Mouse (Mus musculus): Measurements from ENCODE around the gene Cd24a. TPM values are rescaled to one million over a fixed set of nuclear protein-coding genes. Genes with fewer than 3 reads are reported as not detected.

Cd24a gene
- total RNA-seq (2012; rRNA removed) (469 and 899 TPM in 2 replicates), total RNA-seq (2014; rRNA removed) (2,721 and 2,766 TPM in 2 replicates), polyA plus RNA-seq (2012; ENCODE audit: insufficient read length, low read depth) (1,820 and 2,120 TPM in 2 replicates)

- DNase-seq (ENCODE audit: extremely low read depth) = no peak
- Histone ChIP-seq H3K79me2 (replicated peaks; ENCODE audit: control insufficient read depth, extremely low read depth, insufficient read depth, poor library complexity, severe bottlenecking) (peaks cover 39% of the 10 kb centered on the region), H3K27ac (ENCODE audit: insufficient read depth, low read depth) (peak within 1 kb of the TSS; percentile 80), H3K9ac (ENCODE audit: insufficient read depth, low read depth) (peak within 1 kb of the TSS; percentile 88), H3K4me2 (ENCODE audit: insufficient read depth, low read depth, poor library complexity, severe bottlenecking) (peak within 1 kb of the TSS; percentile 69), H3K9me3 (replicated peaks; ENCODE audit: low read length) (peaks cover 2% of the 10 kb centered on the region), H3K4me3 (replicated peaks in 1 of 3; ENCODE audit: low read depth in 2 of 3, low read length in 2 of 3, poor library complexity in 1 of 3) (peak within 1 kb of the TSS; percentile 68 to 96 (median 95)), H3K27me3 (replicated peaks) (no peaks in the 10 kb centered on the region), H3K36me3 (replicated peaks in 1 of 2; ENCODE audit: control insufficient read depth in 1 of 2, insufficient read depth in 1 of 2, low read length in 1 of 2) (peaks cover 10 to 20% of the 10 kb centered on the region in 2 experiments), H3K4me1 (ENCODE audit: control insufficient read depth in 1 of 2, insufficient read depth in 2 of 2) (peaks cover 7 to 39% of the 10 kb centered on the region in 2 experiments; a peak in 3 of 4 replicates)
- in situ Hi-C loops (cut with MboI; ENCODE audit: low pct_ligation_motif_present, low pct_unique_long_range_greater_than_20kb, low sequenced_read_pairs) = loop anchor here (5.0 to 10.0 kb wide), 3 partner anchors 164 to 487 kb away; no protein-coding TSS in a partner anchor
- dilution Hi-C loops (cut with MboI; ENCODE audit: extremely low pct_ligation_motif_present, extremely low pct_unique_long_range_greater_than_20kb, low sequenced_read_pairs) = no loop called here
- no peak for TF ChIP-seq USF2 (conservative IDR thresholded peaks at IDR 0.05; ENCODE audit: low read depth, low read length)
- peak; percentile 76; the same call in 1 of the 2 replicates for TF ChIP-seq MAX (IDR thresholded peaks at IDR 0.05; ENCODE audit: low read length)
- TF ChIP-seq TCF12 (IDR thresholded peaks at IDR 0.05; ENCODE audit: low read depth, low read length) = 0 out of 2 replicates have a peak, but pooled peaks have one; percentile 7
- no peak for TF ChIP-seq POLR2AphosphoS2 (IDR thresholded peaks at IDR 0.05; ENCODE audit: low read depth, low read length)
- TF ChIP-seq CHD1 (IDR thresholded peaks at IDR 0.05; ENCODE audit: low read depth, low read length) = 0 out of 2 replicates have a peak, but pooled peaks have one; percentile 53
- no peak for TF ChIP-seq ZC3H11A (IDR thresholded peaks at IDR 0.05; ENCODE audit: low read depth, low read length)
- no peak for TF ChIP-seq JUND (conservative IDR thresholded peaks at IDR 0.05; ENCODE audit: low read depth, low read length)
- no peak for TF ChIP-seq MAZ (IDR thresholded peaks at IDR 0.05; ENCODE audit: low read depth, low read length)
- TF ChIP-seq KAT2A (IDR thresholded peaks at IDR 0.05; ENCODE audit: insufficient replicate concordance, low read length) = no peak
- no peak for TF ChIP-seq SMC3 (IDR thresholded peaks at IDR 0.05; ENCODE audit: low read depth, low read length)
- TF ChIP-seq CHD2 (IDR thresholded peaks at IDR 0.05; ENCODE audit: low read length) = no peak
- TF ChIP-seq UBTF (IDR thresholded peaks at IDR 0.05; ENCODE audit: low read depth, low read length) = no peak
- TF ChIP-seq TBP (conservative IDR thresholded peaks at IDR 0.05; ENCODE audit: low read depth, low read length) = no peak
- no peak for TF ChIP-seq ZKSCAN1 (IDR thresholded peaks at IDR 0.05; ENCODE audit: borderline replicate concordance, low read depth, low read length)
- no peak for TF ChIP-seq SIN3A (IDR thresholded peaks at IDR 0.05; ENCODE audit: low read length)
- no peak for TF ChIP-seq IRF4 (IDR thresholded peaks at IDR 0.05; ENCODE audit: low read depth, low read length)
- no peak; the same call in 1 of the 2 replicates for TF ChIP-seq NELFE (IDR thresholded peaks at IDR 0.05; ENCODE audit: low read depth, low read length)
- no peak for TF ChIP-seq RAD21 (IDR thresholded peaks at IDR 0.05; ENCODE audit: low read depth, low read length)
- no peak for TF ChIP-seq BHLHE40 (IDR thresholded peaks at IDR 0.05; ENCODE audit: low read depth, low read length)
- no peak for TF ChIP-seq USF1 (IDR thresholded peaks at IDR 0.05; ENCODE audit: low read depth, low read length)
- no peak for TF ChIP-seq GABPA (IDR thresholded peaks at IDR 0.05; ENCODE audit: insufficient replicate concordance, low read depth, low read length)
- TF ChIP-seq ZNF384 (IDR thresholded peaks at IDR 0.05; ENCODE audit: low read depth, low read length) = no peak
- no peak for TF ChIP-seq ELF1 (IDR thresholded peaks at IDR 0.05; ENCODE audit: low read depth, low read length)
- TF ChIP-seq CTCF (conservative IDR thresholded peaks at IDR 0.05 in 1 of 2, IDR thresholded peaks at IDR 0.05 in 1 of 2; ENCODE audit: low read depth in 2 of 2, low read length in 2 of 2) = no peak
- TF ChIP-seq PAX5 (IDR thresholded peaks at IDR 0.05; ENCODE audit: low read length) = no peak
- no peak for TF ChIP-seq HCFC1 (IDR thresholded peaks at IDR 0.05; ENCODE audit: low read depth, low read length)
- TF ChIP-seq POLR2A (IDR thresholded peaks at IDR 0.05; ENCODE audit: low read depth, low read length) = no peak
- TF ChIP-seq ETS1 (conservative IDR thresholded peaks at IDR 0.05; ENCODE audit: low read depth, low read length) = no peak
- TF ChIP-seq JUN (IDR thresholded peaks at IDR 0.05; ENCODE audit: insufficient read depth, low read depth, low read length) = no peak
- TF ChIP-seq MYC (IDR thresholded peaks at IDR 0.05; ENCODE audit: low read depth, low read length) = peak; percentile 72
- 0 out of 2 replicates have a peak, but pooled peaks have one; percentile 31 for TF ChIP-seq E2F4 (IDR thresholded peaks at IDR 0.05; ENCODE audit: insufficient replicate concordance, low read depth, low read length)
- TF ChIP-seq MXI1 (IDR thresholded peaks at IDR 0.05; ENCODE audit: low read depth, low read length) = peak; percentile 81
- no peak for TF ChIP-seq RCOR1 (conservative IDR thresholded peaks at IDR 0.05; ENCODE audit: low read depth, low read length)
- no peak for TF ChIP-seq MEF2A (IDR thresholded peaks at IDR 0.05; ENCODE audit: borderline replicate concordance, low read depth, low read length)
- TF ChIP-seq MAFK (IDR thresholded peaks at IDR 0.05; ENCODE audit: insufficient replicate concordance, low read length) = no peak
- TF ChIP-seq EP300 (IDR thresholded peaks at IDR 0.05; ENCODE audit: low read length) = 0 out of 2 replicates have a peak, but pooled peaks have one; percentile 48
- no peak for TF ChIP-seq NRF1 (IDR thresholded peaks at IDR 0.05; ENCODE audit: low read depth, low read length)
- 0 out of 2 replicates have a peak, but pooled peaks have one; percentile 49 for TF ChIP-seq ZMIZ1 (IDR thresholded peaks at IDR 0.05; ENCODE audit: low read depth, low read length)
Measured at GRCm38 (mm10) chr10:43577997-43578331, at the start of gene Cd24a. TSS of gene Cd24a (plus strand) at chr10:43578284.
